Mouse (Mus musculus) embryonic facial prominence, embryonic 14.5 days (tissue): ENCODE data around the gene Map3k3. TPM values are rescaled to one million over a fixed set of nuclear protein-coding genes. Genes with fewer than 3 reads are reported as not detected.

Source experiments
- ATAC-seq: fragments of 200-750 bp; cut with Nextera tagmentation; 2 replicates; pipeline ENCODE4 v1.8.0; 2017; ENCODE audit warnings: low read depth, moderate number of reproducible peaks, moderate TSS enrichment
- DNase-seq: peaks from one replicate; pipeline ENCODE4 v3.0.0-alpha.2; 2015; ENCODE audit warnings: low spot score
- H3K27ac ChIP-seq: fragments of 300-500 bp; sonication (generic); replicated peaks from 2 replicates; pipeline ENCODE4 v1.5.1; 2014; ENCODE audit warnings: low read depth, mild to moderate bottlenecking, low read length, moderate library complexity
- H3K27me3 ChIP-seq: fragments of 300-500 bp; sonication (generic); replicated peaks from 2 replicates; pipeline ENCODE4 v1.6.1; 2014; ENCODE audit warnings: low read length; ENCODE audit not compliant: control insufficient read depth, insufficient read depth
- H3K36me3 ChIP-seq: fragments of 300-500 bp; sonication (generic); 2 replicates; pipeline ENCODE4 v1.6.1; 2014; ENCODE audit warnings: low read length, mixed read lengths; ENCODE audit not compliant: control insufficient read depth, insufficient read depth
- H3K4me1 ChIP-seq: fragments of 300-500 bp; sonication (generic); 2 replicates; pipeline ENCODE4 v1.6.1; 2014; ENCODE audit warnings: antibody characterized with exemption, low read length; ENCODE audit not compliant: control insufficient read depth, insufficient read depth
- H3K4me2 ChIP-seq: fragments of 300-500 bp; sonication (generic); 2 replicates; pipeline ENCODE4 v1.6.1; 2014; ENCODE audit warnings: low read depth, mild to moderate bottlenecking, low read length, moderate library complexity, mixed read lengths
- H3K4me3 ChIP-seq: fragments of 300-500 bp; sonication (generic); 2 replicates; pipeline ENCODE4 v1.5.1; 2014; ENCODE audit warnings: low read depth, mild to moderate bottlenecking, low read length
- H3K9ac ChIP-seq: fragments of 300-500 bp; sonication (generic); 2 replicates; pipeline ENCODE4 v1.6.1; 2014; ENCODE audit warnings: low read depth, mild to moderate bottlenecking, low read length, moderate library complexity, mixed read lengths
- H3K9me3 ChIP-seq: fragments of 300-500 bp; sonication (generic); 2 replicates; pipeline ENCODE4 v1.6.1; 2016; ENCODE audit warnings: low read length; ENCODE audit not compliant: control insufficient read depth
- WGBS: fragments of 180-500 bp; shearing (Covaris S2); extraction: QIAGEN DNeasy Blood & Tissue Kit; methylation state at CpG from one replicate; pipeline ENCODE4 v1.1.7; 2014; 5-methylcytosine and 5-hydroxymethylcytosine counted together
- polyA plus RNA-seq: library from polyadenylated mRNA; unstranded; fragments of >200 nt; fragmentation: Nextera tagmentation; extraction: Ambion mirVana; gene quantifications from 2 replicates; pipeline ENCODE4 v1.2.1, GENCODE M21; 2014

Map3k3 gene
- polyA plus RNA-seq, 1 experiment from 2014 or later = 30.4 TPM

DNA sequence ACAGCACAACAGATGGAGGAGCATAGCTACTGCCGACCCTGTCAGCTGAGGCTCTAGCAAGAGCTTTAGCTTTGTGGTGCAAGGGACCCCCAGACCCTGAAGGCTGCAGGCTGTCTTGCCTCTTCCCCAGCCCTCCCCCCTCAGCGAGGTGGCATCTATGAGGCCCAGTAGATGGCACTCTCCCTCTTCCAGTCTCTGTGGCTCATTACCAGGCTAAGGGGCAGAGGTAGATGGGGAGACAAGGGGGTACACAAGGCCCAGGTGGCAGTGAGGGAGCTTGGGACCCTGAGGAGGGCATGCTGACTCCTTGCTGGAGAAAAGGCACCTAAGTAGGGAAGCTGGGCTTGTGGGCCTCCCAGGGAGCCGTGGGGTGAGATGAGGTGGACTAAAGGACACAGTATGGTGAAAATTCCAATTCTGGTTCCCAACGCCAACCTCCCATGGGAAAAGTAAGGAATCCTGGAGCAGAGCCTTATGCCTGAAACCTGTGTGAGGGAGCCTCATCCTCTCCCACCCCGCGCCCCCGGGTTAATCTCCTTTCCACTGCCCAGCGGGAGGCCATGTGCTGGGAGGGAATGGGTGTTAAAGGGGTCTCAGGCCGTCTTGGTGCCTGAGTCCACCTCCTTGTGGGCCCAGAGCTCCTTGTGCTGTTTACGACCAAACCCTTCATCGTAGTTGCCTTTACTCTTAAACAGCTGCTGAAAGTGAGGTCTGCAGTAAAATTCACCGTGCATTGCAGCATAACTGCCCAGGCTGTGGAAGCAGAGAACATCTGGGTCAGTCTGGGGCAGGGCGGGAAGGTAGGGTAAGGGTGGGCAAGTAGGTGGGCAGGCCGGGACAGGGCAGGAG is 73.9 kb downstream of the Map3k3 start:
- H3K4me3 ChIP-seq = peak overlapping the region; percentile 87
- peaks cover 54% of the 10 kb centered on the region for H3K36me3 ChIP-seq
- peak overlapping the region; percentile 98 for H3K27ac ChIP-seq
- H3K27me3 ChIP-seq = no peaks in the 10 kb centered on the region
- no peaks in the 10 kb centered on the region for H3K9me3 ChIP-seq
- ATAC-seq = no peak
- peak overlapping the region; percentile 96 for H3K9ac ChIP-seq
- H3K4me2 ChIP-seq = peak overlapping the region; percentile 65
- peak; percentile 16 for DNase-seq
- 55% methylated on average over 14 of the region's 14 CpGs for WGBS
- H3K4me1 ChIP-seq = peaks cover 21% of the 10 kb centered on the region

DNA sequence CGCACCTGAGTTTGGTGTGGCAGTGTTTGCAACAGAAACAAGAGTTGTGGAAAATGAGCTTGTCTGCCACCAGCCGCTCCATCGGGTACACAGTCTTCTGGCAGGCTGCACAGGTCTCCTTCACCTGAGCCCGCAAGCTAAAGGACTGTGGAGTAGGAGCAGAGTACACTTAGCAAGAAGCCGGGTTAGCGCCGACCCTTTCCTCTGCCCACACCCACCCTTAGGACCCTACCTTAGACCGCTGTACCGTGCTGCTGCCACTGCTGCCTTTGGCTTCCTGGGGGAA is 74.5 kb downstream of the Map3k3 start:
- H3K4me2 ChIP-seq = peak overlapping the region; percentile 65
- WGBS = 62% methylated on average over 5 of the region's 9 CpGs
- no peaks in the 10 kb centered on the region for H3K9me3 ChIP-seq
- H3K36me3 ChIP-seq = peaks cover 56% of the 10 kb centered on the region
- H3K4me1 ChIP-seq = peaks cover 21% of the 10 kb centered on the region
- ATAC-seq (no peak), DNase-seq (no peak)
- H3K9ac ChIP-seq = peak overlapping the region; percentile 96
- peak overlapping the region; percentile 98 for H3K27ac ChIP-seq
- peak overlapping the region; percentile 87 for H3K4me3 ChIP-seq
- no peaks in the 10 kb centered on the region for H3K27me3 ChIP-seq

DNA sequence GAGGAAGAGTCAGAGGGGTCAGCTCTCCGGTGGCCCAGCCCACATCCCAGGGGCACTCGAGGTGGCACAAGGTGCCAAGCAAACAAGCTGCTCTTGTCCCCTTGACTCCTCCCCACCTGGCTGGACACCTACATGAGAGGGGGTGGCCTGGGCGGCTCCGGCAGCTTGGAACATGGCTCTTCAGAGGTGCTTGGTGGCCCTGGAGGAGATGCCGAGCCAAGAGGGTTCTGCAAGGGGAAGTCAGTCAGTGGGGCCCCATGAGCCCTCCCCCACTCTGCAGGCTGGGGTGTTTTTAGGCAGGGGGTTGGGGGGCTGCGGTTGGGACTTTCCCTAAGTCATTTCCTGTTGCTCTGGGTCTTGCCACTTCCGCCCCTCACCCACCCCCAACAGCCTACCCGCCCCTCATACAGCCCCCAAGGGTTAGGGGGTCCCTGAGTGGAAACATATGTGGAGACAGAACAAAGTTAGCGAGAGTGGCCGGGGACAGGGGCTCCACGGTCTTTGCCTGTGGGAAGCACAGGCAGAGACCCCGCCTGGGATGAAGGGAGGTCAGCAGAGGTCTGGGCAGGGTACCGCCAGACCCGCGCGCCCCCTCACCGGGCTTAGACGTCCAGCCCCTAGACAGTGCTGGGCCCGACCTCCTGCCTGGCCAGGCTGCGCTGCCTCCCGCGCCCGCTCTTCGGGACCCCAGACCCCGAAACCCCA is 75.0 kb downstream of the Map3k3 start:
- Histone ChIP-seq H3K27me3 (no peaks in the 10 kb centered on the region), H3K9me3 (no peaks in the 10 kb centered on the region), H3K36me3 (peaks cover 56% of the 10 kb centered on the region), H3K4me2 (peak overlapping the region; percentile 65), H3K9ac (peak overlapping the region; percentile 96), H3K4me3 (peak overlapping the region; percentile 87), H3K4me1 (peaks cover 21% of the 10 kb centered on the region), H3K27ac (peak overlapping the region; percentile 98)
- WGBS = 0% methylated on average over 7 of the region's 25 CpGs
- peak; percentile 61 for DNase-seq
- ATAC-seq = peak; percentile 41

DNA sequence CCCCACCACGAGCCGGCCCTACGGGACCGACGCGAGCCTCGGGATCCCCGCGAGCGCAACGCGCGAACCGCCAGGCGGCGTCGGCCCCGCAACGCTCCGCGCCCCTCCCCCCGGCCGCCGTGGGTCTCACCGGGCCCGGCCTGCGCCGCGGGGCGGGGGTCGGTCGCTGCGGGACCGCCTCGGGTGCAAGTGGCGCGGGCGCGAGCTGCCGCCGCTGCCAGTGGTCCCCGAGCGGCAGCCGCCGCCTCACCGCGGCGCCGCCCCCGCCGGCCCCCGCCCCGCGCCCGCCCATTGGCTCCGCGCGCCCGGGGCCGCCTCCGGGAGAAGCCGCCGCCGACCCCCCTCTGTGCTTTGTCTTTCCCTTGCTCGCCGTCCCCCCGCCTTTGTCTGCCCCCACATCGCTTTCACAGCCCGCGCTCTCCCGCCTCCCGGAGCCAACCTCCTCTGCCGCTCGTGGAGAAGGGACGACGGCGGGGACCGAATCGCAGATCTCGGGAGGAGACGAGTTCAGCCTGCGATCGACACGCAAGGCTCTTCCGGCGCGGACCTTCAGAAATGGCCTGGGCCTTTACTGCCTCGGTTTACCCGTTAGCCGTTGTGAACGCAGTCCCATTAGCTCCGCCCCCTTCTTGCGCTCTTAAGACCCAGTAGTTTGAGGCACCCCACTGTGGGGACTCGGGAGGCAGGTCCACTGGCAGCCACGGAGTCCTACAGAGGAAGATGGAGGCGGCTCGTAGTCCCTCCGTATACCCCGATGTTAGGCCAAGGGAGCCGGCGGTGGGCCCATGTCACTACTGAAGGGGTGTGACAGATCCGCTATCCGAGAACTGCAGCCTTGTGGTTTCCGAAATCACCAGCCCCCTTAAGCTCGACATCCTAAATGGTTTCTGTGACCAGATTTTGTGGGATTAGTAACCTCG is 75.8 kb downstream of the Map3k3 start:
- H3K4me3 ChIP-seq = peak overlapping the region; percentile 87
- WGBS = under 1% methylated on average over 47 of the region's 106 CpGs
- H3K4me1 ChIP-seq = peaks cover 21% of the 10 kb centered on the region
- peak overlapping the region; percentile 96 for H3K9ac ChIP-seq
- H3K9me3 ChIP-seq = no peaks in the 10 kb centered on the region
- ATAC-seq (peak; percentile 72), DNase-seq (peak; percentile 90)
- H3K4me2 ChIP-seq = peak overlapping the region; percentile 65
- peak overlapping the region; percentile 98 for H3K27ac ChIP-seq
- no peaks in the 10 kb centered on the region for H3K27me3 ChIP-seq
- peaks cover 53% of the 10 kb centered on the region for H3K36me3 ChIP-seq

DNA sequence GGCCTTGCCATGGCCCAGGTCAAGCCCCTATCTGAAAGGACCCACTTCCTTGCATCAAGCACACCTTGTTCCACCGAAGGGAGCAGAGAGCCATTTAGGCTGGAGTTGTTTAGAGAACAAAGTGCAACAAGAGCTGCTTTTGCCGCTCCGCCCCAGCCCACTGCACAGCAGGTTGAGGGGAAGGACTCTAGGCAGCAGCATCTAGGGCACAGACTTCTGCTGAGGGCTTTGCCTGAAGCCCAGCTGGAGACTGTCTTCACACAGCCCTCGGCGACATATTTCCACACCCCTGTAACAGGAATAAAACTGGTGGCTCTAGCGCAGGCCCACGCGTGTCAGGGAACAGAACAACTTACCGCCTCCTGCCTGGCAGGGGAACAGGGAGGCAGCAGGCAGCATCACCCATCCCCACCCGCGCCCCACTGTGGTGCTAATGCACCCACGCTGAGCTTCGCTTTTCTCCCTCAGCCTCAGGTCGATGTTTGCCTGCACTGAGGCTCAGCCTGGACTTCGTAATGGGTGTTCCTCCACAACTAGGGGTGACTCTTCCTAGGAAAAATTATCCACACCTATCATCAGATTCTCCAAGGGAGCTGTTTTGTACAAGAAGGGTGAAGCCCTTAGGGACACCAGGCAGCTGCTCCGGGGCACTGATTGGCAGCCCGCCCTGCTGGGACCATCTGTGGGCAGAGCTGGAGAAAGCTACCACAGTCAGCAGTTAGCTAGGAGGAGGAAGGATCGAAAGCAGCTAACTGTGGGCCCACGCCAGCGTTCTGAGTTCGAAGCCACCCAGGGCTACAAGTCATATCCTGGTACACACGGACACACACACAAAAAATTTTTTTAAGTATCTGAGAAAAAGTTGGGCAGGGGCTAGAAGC is 76.7 kb downstream of the Map3k3 start, which contains the start of the genes Gm10840 and Limd2:
Gene Gm10840 (plus strand): TSS at position 10 of the 881 bp plus-strand sequence.
Gene Limd2 (minus strand): TSS at position 20 of the 881 bp plus-strand sequence.
- peak within 1 kb of the TSS; percentile 87 for H3K4me3 ChIP-seq
- DNase-seq (peak; percentile 68), ATAC-seq (peak; percentile 48)
- peaks cover 51% of the 10 kb centered on the region for H3K36me3 ChIP-seq
- peak within 1 kb of the TSS; percentile 65 for H3K4me2 ChIP-seq
- no peaks in the 10 kb centered on the region for H3K9me3 ChIP-seq
- no peaks in the 10 kb centered on the region for H3K27me3 ChIP-seq
- WGBS = 28% methylated on average over 22 of the region's 22 CpGs
- peak within 1 kb of the TSS; percentile 96 for H3K9ac ChIP-seq
- H3K27ac ChIP-seq = peak within 1 kb of the TSS; percentile 98
- peaks cover 21% of the 10 kb centered on the region for H3K4me1 ChIP-seq

DNA sequence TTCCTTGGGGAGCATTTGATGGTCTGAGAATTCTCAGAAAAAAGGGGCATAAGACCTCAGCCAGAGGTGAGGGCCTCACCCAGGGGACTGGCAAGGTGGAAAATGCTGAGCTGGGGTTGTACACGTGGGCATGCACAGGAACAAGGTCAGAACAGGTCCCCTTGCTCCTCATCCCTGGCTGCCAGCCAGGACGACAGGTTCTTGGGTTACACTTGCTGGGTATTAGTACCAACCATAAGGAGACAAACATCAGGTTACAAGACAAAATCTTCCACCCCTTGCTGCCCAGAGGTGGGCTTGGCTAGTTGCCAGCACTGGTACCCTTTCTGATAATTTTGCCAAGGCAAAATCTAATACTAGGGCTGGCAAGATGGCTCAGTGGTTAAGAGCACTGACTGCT is 77.8 kb downstream of the Map3k3 start:
- Histone ChIP-seq H3K36me3 (peaks cover 47% of the 10 kb centered on the region), H3K9ac (no peak overlapping the region), H3K4me3 (no peak overlapping the region), H3K9me3 (no peaks in the 10 kb centered on the region), H3K27ac (0 out of 2 replicates have a peak overlapping the region, but pooled peaks have one; percentile 98), H3K27me3 (no peaks in the 10 kb centered on the region), H3K4me1 (peaks cover 21% of the 10 kb centered on the region), H3K4me2 (no peak overlapping the region)
- DNase-seq (peak; percentile 38), ATAC-seq (no peak)
- 68% methylated on average over 2 of the region's 2 CpGs for WGBS

DNA sequence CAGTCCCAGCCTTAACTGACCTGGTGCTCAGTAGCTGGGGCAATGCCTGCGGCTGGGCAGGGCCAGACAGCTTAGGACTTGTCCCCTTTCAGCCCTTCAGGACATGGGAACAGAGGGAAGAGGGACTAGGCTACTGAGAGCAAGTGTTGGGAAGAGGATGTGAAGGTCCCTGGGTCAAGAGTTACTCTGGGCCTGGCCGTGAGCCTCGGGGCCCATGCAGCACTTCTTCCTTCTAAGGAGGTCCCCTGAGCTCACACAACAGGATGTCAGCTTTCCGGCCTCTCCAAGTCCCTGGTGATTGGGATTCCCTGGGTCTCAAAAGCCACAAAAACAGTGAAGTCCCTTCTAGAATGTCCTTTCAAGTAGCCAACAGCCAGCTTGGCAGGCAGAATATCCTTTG is 79.1 kb downstream of the Map3k3 start:
- H3K36me3 ChIP-seq = peaks cover 45% of the 10 kb centered on the region
- no peak for DNase-seq
- WGBS = 71% methylated on average over 4 of the region's 4 CpGs

More for the DNA sequence above, 79.1 kb downstream of the Map3k3 start:
- no peaks in the 10 kb centered on the region for H3K27me3 ChIP-seq
- no peak for ATAC-seq
- no peaks in the 10 kb centered on the region for H3K9me3 ChIP-seq
- peaks cover 16% of the 10 kb centered on the region for H3K4me1 ChIP-seq
- H3K27ac ChIP-seq = no peak overlapping the region
- H3K4me2 ChIP-seq = no peak overlapping the region
- no peak overlapping the region for H3K4me3 ChIP-seq
- no peak overlapping the region for H3K9ac ChIP-seq
